Mouse (Mus musculus): ENCODE results near the gene Sec24c.
"Not testable (repeated sequence)": the region's sequence is repeated elsewhere in the genome, so short reads cannot be mapped to it uniquely, and the experiment has no call there.

Gene Sec24c

GRCm38 (mm10) chr14:20695761-20696520, 21.8 kb downstream of the Sec24c start:
- in situ Hi-C loops (cut with MboI, MseI) = no loop called here

DNA sequence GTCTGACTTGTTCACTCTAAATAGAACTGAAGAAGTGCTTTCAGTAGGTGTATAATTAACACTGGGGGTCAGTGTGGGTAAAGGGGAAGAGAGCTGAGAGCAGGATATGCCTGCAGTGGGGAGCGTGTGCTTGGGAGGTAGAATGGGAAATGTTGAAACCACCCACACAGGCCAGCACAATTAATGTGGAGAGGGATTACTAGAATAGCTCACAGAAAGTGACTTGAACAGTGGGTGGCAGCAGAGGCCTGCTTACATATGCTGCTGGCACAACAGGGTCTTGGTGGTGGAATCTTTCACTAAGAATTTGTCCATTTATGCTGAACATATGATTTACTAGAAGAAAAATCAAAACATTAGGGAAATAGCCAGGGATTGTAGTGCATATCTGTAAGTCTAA, 22.9 kb downstream of the Sec24c start:
- in situ Hi-C loops (cut with MboI, MseI) = no loop called here

DNA sequence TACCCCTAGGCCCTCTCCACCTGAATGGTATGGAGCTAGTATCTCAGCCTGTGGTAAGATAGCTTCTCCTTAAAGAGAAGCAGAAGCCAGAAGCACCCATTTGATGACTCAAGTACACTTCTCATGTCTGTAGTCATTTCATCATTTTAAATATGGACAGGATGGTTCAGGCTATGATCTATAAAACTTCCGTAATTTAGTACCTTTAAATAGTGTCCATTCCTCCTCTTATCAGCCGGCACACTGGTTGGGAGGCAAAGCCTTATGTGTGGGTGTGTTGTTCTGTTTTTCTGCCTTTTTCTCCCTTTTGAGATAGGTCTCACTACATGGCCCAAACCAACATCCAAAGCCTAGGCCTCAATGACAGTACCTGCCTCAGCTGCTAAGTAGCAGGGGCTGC, 24.4 kb downstream of the Sec24c start:
- in situ Hi-C loops (cut with MboI, MseI) = no loop called here

DNA sequence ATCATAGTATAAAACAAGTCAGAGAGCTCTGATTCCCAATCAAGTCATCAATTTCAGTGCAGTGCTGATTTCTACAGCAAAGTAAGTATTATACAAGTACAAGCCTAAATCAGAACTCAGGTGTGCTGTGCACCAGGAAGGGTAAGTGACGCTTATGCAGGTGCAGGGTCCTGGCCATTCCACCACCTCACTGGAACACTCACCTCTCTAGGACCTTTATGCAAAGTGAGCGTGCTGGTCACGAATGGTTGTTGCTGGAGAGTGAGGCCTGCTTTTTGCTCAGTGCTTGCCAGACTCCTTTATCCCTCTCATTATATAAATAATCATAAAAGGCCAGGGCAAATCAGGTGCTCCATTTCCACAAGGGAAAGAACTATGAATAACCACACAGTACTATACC, 26.3 kb downstream of the Sec24c start:
- in situ Hi-C loops (cut with MboI, MseI) = no loop called here

GRCm38 (mm10) chr14:20701554-20701953, 27.4 kb downstream of the Sec24c start:
- in situ Hi-C loops (cut with MboI, MseI) = no loop called here

DNA sequence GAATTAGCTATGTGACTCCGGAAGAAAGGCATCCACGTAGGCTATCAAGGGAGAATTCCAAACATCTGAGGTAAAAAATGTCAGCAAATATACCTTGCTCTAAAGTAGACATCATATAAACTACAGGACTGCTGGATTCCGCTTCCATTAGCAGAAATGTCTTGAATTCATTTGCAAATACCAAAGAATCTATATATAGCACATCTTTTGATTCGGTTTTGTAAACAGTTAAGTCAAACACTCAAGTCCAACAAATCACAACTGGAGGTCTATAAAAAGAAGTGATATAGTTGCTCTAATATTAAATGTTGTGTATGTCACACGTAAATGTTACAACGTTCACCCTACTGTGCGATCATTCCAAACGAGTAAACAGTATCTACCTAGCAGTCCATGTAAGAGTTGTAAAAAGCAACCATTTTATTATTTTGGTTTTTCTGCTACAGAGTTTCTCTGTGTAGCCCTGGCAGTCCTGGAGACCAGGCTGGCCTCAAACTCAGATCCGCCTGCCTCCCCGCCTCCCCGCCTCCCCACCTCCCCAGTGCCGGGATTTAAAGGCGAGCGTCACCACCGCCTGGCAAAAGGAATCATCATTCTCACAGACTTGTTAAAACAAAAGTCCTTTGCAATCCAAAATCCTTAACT, 28.1 kb downstream of the Sec24c start:
- in situ Hi-C loops (cut with MboI, MseI) = no loop called here

GRCm38 (mm10) chr14:20702741-20703381, 28.8 kb downstream of the Sec24c start, which contains the start of gene Chchd1:
Chchd1 (plus strand) TSS chr14:20703006.
- in situ Hi-C loops (cut with MboI, MseI) = no loop called here

GRCm38 (mm10) chr14:20703461-20703860, 29.4 kb downstream of the Sec24c start:
- in situ Hi-C loops (cut with MboI, MseI) = not testable (repeated sequence)

- in situ Hi-C loops (cut with MboI, MseI) = no loop called here
These were observed 33.4 kb downstream of the Sec24c start, which contains the start of gene Zswim8 for GRCm38 (mm10) chr14:20707201-20708190. Zswim8 (plus strand) TSS chr14:20707552.

- in situ Hi-C loops (cut with MboI, MseI) = no loop called here
These were observed 34.1 kb downstream of the Sec24c start for GRCm38 (mm10) chr14:20708239-20708638.

DNA sequence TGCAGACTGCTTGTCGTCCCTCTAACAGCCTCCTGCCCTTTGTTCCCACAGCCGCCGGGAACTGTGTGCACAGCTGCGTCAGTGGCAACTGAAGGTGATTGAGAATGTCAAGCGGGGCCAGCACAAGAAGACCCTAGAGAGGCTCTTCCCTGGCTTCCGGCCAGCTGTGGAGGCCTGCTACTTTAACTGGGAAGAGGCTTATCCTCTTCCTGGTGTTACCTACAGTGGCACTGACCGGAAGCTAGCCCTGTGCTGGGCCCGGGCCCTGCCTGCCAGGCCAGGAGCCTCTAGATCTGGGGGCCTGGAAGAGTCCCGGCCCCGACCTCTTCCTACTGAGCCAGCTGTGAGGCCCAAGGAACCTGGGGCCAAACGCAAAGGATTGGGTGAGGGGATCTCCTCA, 39.7 kb downstream of the Sec24c start:
- in situ Hi-C loops (cut with MboI, MseI) = no loop called here

DNA sequence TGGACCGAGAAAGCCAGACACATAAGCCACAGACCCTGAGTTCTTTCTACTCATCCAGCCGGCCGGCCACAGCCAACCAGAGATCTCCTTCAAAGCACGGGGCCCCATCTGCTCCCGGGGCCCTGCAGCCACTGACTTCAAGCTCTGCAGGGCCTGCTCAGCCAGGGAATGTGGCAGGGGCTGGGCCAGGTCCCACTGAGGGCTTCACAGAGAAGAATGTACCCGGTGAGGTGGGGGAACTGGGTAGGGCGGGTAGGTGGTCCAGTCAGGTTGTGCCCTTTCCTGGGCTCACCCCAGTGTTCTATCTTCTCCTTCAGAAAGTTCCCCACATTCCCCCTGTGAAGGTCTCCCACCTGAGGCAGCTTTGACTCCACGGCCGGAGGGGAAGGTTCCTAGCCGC, 44.3 kb downstream of the Sec24c start:
- in situ Hi-C loops (cut with MboI, MseI) = no loop called here

DNA sequence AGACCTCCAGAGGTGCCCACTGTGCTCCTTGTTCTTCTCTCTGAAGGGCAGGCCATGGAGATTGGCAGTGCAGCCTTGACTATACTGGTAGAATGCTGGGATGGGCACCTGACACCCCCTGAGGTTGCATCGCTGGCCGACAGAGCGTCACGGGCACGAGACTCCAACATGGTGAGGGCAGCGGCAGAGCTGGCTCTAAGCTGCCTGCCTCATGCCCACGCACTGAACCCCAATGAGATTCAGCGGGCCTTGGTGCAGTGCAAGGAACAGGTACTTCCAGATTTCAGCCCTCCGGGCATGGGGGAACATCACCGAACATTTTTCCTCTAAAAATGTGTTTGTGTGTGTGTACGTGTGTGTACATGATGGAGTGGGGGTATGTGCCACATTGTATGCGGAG, 45.7 kb downstream of the Sec24c start:
- in situ Hi-C loops (cut with MboI, MseI) = no loop called here

DNA sequence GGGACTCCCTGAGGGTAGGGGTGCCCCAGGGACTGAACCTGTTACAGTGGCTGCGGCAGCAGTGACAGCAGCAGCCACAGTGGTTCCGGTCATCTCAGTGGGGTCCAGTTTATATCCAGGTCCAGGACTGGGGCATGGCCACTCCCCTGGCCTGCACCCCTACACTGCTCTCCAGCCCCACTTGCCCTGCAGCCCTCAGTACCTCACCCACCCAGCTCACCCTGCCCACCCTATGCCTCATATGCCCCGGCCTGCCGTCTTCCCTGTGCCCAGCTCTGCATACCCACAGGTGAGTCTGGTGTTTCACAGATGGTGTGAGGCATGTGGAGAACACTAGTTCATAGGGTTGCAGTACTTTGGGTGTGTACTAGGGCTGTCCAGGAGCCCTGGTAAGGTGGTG, 47.3 kb downstream of the Sec24c start:
- in situ Hi-C loops (cut with MboI, MseI) = no loop called here

- in situ Hi-C loops (cut with MboI, MseI) = no loop called here
These were observed 48.9 kb downstream of the Sec24c start for GRCm38 (mm10) chr14:20723006-20723405.

GRCm38 (mm10) chr14:20724043-20724442, 49.9 kb downstream of the Sec24c start:
- in situ Hi-C loops (cut with MboI, MseI) = no loop called here

DNA sequence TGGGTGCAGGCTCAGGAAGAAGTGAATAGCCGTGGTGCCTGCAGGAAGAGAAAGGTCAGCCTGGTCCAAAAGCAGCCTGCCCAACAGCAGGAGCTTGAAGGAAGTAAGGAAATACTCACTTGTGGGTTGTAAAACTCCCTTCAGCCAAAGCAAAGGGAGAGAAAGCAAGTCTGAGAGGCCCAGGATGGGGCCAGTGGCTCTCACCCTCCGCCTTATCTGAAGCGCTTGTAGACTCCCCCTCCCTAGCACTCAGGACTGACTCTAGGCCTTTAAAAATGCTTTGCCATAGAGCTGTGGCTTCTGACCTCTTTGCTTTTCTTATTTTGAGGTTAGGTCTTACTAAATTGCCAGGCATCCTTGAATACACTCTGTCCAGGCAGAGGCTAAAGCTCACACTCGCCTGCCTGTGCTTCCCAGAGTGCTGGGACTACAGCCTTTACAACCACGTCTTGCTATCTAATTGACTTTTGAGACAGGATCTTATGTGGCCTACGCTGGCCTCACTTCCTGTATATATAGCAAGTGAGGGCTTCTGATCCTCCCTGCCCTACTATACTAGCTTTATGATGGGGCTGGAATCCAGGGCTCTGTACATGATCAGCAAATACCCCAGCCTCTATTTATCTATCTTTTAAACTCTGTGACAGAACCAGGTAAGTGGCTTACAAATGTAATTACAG, 51.7 kb downstream of the Sec24c start:
- in situ Hi-C loops (cut with MboI, MseI) = no loop called here

- in situ Hi-C loops (cut with MboI, MseI) = no loop called here
These were observed 55.8 kb downstream of the Sec24c start for GRCm38 (mm10) chr14:20729871-20730270.

DNA sequence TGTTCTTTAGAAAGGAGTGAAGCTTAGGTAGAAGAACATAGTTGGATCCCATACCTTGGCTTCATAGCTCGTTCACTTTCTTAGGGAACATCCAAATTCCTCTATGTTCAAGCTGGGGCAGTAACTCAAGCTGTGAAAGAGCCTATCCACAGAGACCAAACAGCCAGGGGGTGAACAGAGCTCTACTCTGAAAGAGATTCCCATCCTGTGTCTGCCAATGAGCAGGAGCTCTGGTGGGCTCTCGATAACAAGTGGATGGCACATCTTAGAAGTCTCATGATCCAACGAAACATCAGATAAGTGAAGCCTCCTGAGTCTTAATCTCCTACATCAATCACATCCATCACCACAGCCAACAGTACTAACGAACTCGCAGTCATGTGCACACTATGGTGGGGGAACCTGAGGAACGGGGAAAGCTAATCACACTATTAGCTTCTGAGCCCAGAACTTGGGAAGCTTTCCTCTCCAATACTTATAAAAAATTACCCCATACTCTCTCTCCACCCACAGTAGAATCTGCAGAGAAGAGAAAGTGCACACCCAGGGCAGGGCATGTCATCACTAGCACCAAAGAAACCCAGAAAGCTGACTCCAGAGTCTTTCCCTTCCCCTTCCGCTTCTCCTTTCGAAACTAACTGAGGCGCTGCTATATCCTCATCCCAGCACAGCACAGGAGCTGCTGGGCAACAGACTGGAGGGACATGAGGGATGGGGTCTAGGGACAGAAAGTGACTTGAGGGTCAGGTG, 56.9 kb downstream of the Sec24c start:
- in situ Hi-C loops (cut with MboI, MseI) = no loop called here
